Mouse (Mus musculus) layer of hippocampus, postnatal 25 days (tissue): Measurements from ENCODE around the gene Ing3. TPM values are rescaled to one million over a fixed set of nuclear protein-coding genes. Genes with fewer than 3 reads are reported as not detected.

ENCODE experiments used
- DNase-seq, 2 experiments: peaks; one replicate each; pipeline ENCODE4 v3.0.0; 2022; ENCODE audit warnings: mixed read lengths in 2 of 2, low spot score in 1 of 2; ENCODE audit errors: extremely low spot score in 1 of 2
- total RNA-seq, 2 experiments: library from RNA; stranded (reverse); gene quantifications; 2 replicates each; pipeline ENCODE4 v1.2.3; 2021

Gene Ing3
- total RNA-seq, 2 experiments from 2014 or later, result 26.6 to 28.1 TPM

DNA sequence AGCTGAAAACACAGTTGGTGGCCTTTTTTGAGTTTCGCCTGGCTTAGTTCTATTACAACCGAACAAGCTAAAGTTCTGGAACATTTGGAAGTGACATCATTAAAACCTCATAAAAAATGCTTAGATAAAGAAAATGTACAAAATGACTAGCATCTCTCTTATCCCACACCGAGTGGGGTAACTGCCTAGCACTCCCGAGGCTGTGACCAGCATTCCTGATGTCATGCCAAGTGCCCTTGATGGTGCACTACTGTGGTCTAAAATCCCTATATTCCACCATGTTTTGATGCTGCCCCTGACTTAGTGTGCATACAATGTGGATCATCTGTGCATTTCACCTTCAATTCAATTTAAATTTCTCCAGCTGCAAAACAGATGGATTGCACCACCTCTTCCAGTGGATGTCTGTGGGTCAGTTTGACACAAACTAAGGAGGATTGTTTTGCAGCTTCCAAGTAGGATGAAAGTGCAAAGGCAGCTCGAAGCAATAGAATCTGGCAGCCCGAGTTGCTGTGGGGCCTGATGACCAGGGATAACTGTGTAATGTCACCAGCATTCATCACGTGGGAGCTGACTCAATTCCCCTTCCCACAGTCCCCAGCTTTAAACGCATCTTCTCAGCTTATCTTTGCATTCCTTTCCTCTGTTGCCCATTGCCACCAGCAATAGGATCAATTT is 69.5 kb downstream of the Ing3 start:
- no peak for DNase-seq

DNA sequence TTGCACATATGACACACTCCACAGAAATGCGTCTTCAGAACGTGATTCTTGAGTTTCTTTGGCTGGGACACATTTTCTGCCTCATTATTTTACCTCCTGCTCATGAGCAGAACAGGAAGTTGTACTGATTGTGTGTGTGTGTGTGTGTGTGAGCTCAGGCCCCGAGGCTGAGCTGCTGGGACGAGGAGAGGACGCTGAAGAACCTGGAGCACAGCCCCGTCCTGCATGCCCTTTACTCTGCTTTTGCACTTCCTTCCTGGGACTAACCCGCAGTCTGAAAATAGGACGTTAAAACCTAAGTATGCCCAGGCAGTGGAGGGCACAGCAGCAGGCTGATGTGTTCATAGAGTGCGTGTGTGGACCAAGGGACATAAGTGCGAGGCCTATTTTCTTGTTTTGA is 70.3 kb downstream of the Ing3 start:
- DNase-seq, result no peak

DNA sequence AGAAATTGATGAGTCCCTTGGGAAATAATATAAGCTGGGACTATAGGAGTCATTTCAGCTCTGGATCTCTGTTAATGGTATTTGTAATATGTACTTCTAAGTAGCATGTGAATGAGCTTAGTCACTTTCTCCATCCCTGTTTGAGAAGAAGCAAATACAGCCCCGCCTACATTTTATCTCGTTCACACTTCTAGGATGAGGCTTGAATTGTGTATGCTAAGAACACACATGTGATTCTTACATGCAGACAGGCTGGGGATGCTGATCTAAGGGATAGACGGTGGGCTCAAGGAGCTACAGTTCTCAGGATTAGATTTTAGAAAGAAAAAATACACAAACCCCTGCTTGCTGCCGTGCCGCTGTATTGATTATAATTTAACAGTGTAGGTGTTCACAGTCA is 71.3 kb downstream of the Ing3 start:
- no peak for DNase-seq

DNA sequence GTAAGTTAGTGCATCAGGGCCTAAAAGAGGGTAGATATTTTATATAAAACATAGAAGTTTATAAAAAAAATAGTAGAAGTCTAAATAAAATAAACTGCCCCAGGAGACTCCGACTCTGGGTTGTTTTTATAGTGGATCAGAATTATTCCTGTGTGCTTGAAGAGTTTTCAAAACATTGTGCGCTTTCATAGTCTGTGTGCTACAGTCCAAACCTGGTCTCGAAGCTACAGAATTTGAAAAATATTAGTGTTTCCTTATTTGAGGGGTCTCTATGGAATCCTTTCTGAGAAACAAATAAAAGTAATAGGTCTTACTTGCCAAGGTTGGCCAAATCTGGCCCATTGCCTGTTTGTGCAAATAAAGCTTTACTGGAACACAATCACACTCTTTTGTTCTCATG is 71.9 kb downstream of the Ing3 start:
- no peak for DNase-seq

DNA sequence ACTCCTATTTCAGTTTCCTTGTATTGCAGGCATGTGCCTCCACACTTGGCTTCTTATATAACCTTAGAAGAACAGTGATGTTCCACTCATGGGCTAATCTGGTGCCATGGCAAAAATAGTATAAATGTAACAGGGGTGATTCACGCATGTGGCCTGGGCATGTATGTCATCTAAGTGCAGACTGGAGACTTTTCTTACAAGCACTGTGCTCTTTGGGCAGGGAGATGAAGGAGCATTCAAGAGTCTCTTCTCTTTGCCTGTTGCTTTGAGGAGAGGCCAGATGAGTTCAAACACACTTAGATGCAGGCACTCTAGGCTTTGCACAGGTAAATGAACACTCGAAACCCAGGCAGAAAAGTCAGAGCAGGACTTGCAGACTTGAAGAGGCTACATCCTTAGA is 74.8 kb downstream of the Ing3 start:
- no peak for DNase-seq

Other genes starting within 250 kb of the Ing3 start
- gene Tspan12, start 97.1 kb upstream of the Ing3 start, total RNA-seq, result 10 to 100 TPM; 29.3 to 34.5 TPM
- 1 to 10 TPM; 1.1 to 1.5 TPM for gene Cped1, start 36.3 kb downstream of the Ing3 start, total RNA-seq